Mouse (Mus musculus) left cerebral cortex, adult 8-10 months (tissue): Measurements from ENCODE around the gene Rasl12. TPM values are rescaled to one million over a fixed set of nuclear protein-coding genes. Genes with fewer than 3 reads are reported as not detected.
A peak's percentile ranks its signal among the peaks of the same experiment; 100 is the strongest.

Experiments used
- DNase-seq, 2 experiments: peaks; one replicate each; pipeline ENCODE4 v3.0.0; 2022; ENCODE audit warnings: low spot score in 2 of 2
- total RNA-seq, 4 experiments: library from RNA; stranded (reverse); gene quantifications; 2 replicates each; pipeline ENCODE4 v1.2.4; 2022

Rasl12 gene
- total RNA-seq, 4 experiments from 2014 or later, result 2.1 to 3.4 (median 3.2) TPM

- peak in 1 of 2 experiments; percentile 53 for DNase-seq
Measured at GRCm38 (mm10) chr9:65392638-65393364, 5.5 kb upstream of the Rasl12 start.

GRCm38 (mm10) chr9:65393606-65394005 lies 4.7 kb upstream of the Rasl12 start:
- no peak for DNase-seq

- DNase-seq, result no peak
Measured at GRCm38 (mm10) chr9:65394360-65394759, 3.9 kb upstream of the Rasl12 start.

- DNase-seq, result no peak
Measured at GRCm38 (mm10) chr9:65399934-65400333, 1.6 kb downstream of the Rasl12 start.

- peak; percentile 41 to 46 for DNase-seq
Measured at GRCm38 (mm10) chr9:65404331-65405183, 6.3 kb downstream of the Rasl12 start.

GRCm38 (mm10) chr9:65405184-65405449 lies 6.8 kb downstream of the Rasl12 start:
- DNase-seq, result no peak

- DNase-seq, result no peak
Measured at GRCm38 (mm10) chr9:65407327-65407726, 9.0 kb downstream of the Rasl12 start.

- DNase-seq, result no peak
Measured at GRCm38 (mm10) chr9:65407861-65408260, 9.6 kb downstream of the Rasl12 start.

GRCm38 (mm10) chr9:65408871-65409295 lies 10.6 kb downstream of the Rasl12 start:
- DNase-seq, result no peak

GRCm38 (mm10) chr9:65410378-65410777 lies 12.1 kb downstream of the Rasl12 start:
- DNase-seq, result no peak

- DNase-seq, result no peak
Measured at GRCm38 (mm10) chr9:65411326-65411725, 13.0 kb downstream of the Rasl12 start.

GRCm38 (mm10) chr9:65417738-65418137 lies 19.4 kb downstream of the Rasl12 start:
- no peak for DNase-seq

GRCm38 (mm10) chr9:65419633-65420032 lies 21.3 kb downstream of the Rasl12 start:
- no peak for DNase-seq

- DNase-seq, result no peak
Measured at GRCm38 (mm10) chr9:65422760-65423501, 24.6 kb downstream of the Rasl12 start, which contains the start of gene Slc51b. Gene Slc51b (minus strand): TSS chr9:65422955.

GRCm38 (mm10) chr9:65424393-65424792 lies 26.1 kb downstream of the Rasl12 start:
- no peak for DNase-seq

- DNase-seq, result no peak
Measured at GRCm38 (mm10) chr9:65427511-65427910, 29.2 kb downstream of the Rasl12 start.

- DNase-seq, result no peak
Measured at GRCm38 (mm10) chr9:65428003-65428402, 29.7 kb downstream of the Rasl12 start.

GRCm38 (mm10) chr9:65430401-65430800 lies 32.1 kb downstream of the Rasl12 start:
- no peak for DNase-seq

GRCm38 (mm10) chr9:65430921-65431320 lies 32.6 kb downstream of the Rasl12 start:
- no peak for DNase-seq

GRCm38 (mm10) chr9:65432236-65432635 lies 33.9 kb downstream of the Rasl12 start:
- peak; percentile 63 to 88 for DNase-seq

GRCm38 (mm10) chr9:65434140-65434539 lies 35.8 kb downstream of the Rasl12 start:
- DNase-seq, result no peak

- DNase-seq, result no peak
Measured at GRCm38 (mm10) chr9:65435211-65435610, 36.9 kb downstream of the Rasl12 start.
